Mouse (Mus musculus) embryonic facial prominence, embryonic 11.5 days (tissue): Measurements from ENCODE around the gene Sirpa. TPM values are rescaled to one million over a fixed set of nuclear protein-coding genes. Genes with fewer than 3 reads are reported as not detected.

Experiments used
- ATAC-seq: fragments of 200-750 bp; cut with Nextera tagmentation; replicated peaks from 2 replicates; pipeline ENCODE4 v1.8.0; 2017; ENCODE audit warnings: low read depth; ENCODE audit not compliant: insufficient number of reproducible peaks, low FRiP score, low TSS enrichment
- DNase-seq: peaks from one replicate; pipeline ENCODE4 v3.0.0-alpha.2; 2015; ENCODE audit warnings: low spot score
- H3K27ac ChIP-seq: fragments of 300-500 bp; sonication (generic); replicated peaks from 2 replicates; pipeline ENCODE4 v1.5.1; 2014; ENCODE audit warnings: mild to moderate bottlenecking, low read depth, low read length, control low read depth
- H3K27me3 ChIP-seq: fragments of 300-500 bp; sonication (generic); 2 replicates; pipeline ENCODE4 v1.6.1; 2014; ENCODE audit warnings: mild to moderate bottlenecking, low read length, moderate library complexity, mixed read lengths; ENCODE audit not compliant: control insufficient read depth, insufficient read depth
- H3K36me3 ChIP-seq: fragments of 300-500 bp; sonication (generic); replicated peaks from 2 replicates; pipeline ENCODE4 v1.6.1; 2014; ENCODE audit warnings: low read depth, mild to moderate bottlenecking, low read length, moderate library complexity, mixed read lengths; ENCODE audit not compliant: control insufficient read depth, insufficient read depth
- H3K4me1 ChIP-seq: fragments of 300-500 bp; sonication (generic); 2 replicates; pipeline ENCODE4 v1.6.1; 2014; ENCODE audit warnings: low read length, mixed read lengths; ENCODE audit not compliant: control insufficient read depth, insufficient read depth
- H3K4me2 ChIP-seq: fragments of 300-500 bp; sonication (generic); 2 replicates; pipeline ENCODE4 v1.6.1; 2014; ENCODE audit warnings: low read depth, mild to moderate bottlenecking, control low read depth, low read length, moderate library complexity
- H3K4me3 ChIP-seq: fragments of 300-500 bp; sonication (generic); 2 replicates; pipeline ENCODE4 v1.5.1; 2014; ENCODE audit warnings: low read depth, low read length, control low read depth
- H3K9ac ChIP-seq: fragments of 300-500 bp; sonication (generic); replicated peaks from 2 replicates; pipeline ENCODE4 v1.6.1; 2014; ENCODE audit warnings: mild to moderate bottlenecking, control low read depth, low read length
- H3K9me3 ChIP-seq: fragments of 300-500 bp; sonication (generic); replicated peaks from 2 replicates; pipeline ENCODE4 v1.6.1; 2016; ENCODE audit warnings: mild to moderate bottlenecking, low read length, inconsistent platforms, mixed read lengths; ENCODE audit not compliant: control insufficient read depth
- WGBS: fragments of 180-500 bp; shearing (Covaris S2); extraction: QIAGEN DNeasy Blood & Tissue Kit; methylation state at CpG from one replicate; pipeline ENCODE4 v1.1.7; 2014; 5-methylcytosine and 5-hydroxymethylcytosine counted together
- polyA plus RNA-seq: library from polyadenylated mRNA; unstranded; fragments of >200 nt; fragmentation: Nextera tagmentation; extraction: Ambion mirVana; gene quantifications from 2 replicates; pipeline ENCODE4 v1.2.1, GENCODE M21; 2014

The Sirpa gene
- polyA plus RNA-seq, 1 experiment from 2014 or later, result 21.2 TPM

DNA sequence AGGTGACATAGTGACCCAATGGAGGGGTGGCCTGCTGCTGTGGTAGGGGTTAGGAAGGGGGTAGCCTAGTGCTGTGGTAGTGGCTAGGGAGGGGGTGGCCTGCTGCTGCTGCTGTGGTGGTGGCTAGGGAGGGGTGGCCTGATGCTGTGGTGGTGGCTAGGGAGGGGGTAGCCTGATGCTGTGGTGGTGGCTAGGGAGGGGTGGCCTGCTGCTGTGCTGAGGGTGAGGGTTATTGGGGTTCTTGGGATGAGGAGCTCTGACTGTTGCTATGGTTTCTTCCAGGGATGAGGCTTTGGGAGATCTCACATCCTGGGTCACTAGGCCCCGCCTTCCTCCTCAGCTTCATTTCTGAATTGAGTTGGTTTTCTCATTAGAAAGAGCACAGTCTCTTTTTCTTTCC, 10.9 kb downstream of the Sirpa start:
- no peaks in the 10 kb centered on the region for H3K4me1 ChIP-seq
- no peaks in the 10 kb centered on the region for H3K36me3 ChIP-seq
- no peaks in the 10 kb centered on the region for H3K9me3 ChIP-seq
- H3K9ac ChIP-seq, result no peak overlapping the region
- DNase-seq (no peak), ATAC-seq (peak; percentile 90)
- no peaks in the 10 kb centered on the region for H3K27me3 ChIP-seq
- no peak overlapping the region for H3K27ac ChIP-seq
- H3K4me3 ChIP-seq, result no peak overlapping the region
- 92% methylated on average over 1 of the region's 1 CpGs for WGBS
- H3K4me2 ChIP-seq, result no peak overlapping the region

DNA sequence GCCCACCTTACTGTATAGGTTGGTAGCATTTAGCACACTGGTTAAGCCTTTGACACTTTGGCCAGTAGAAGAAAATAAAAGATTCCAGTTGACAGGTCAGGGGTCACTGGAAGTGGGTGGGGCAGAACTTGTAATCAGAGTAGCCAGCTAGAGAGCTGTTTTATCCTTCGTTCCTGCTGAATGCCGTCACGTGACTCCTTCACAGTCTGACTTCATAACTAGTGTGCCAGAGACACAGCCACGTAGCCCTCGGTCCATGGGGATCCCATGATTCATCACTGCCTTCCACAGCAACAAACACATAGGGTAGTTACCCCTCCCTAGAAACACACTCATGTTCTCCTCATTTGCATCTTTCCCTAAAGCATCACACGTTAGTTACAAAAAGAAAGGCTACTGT, 11.4 kb downstream of the Sirpa start:
- ATAC-seq (no peak), DNase-seq (peak; percentile 46)
- Histone ChIP-seq H3K27me3 (no peaks in the 10 kb centered on the region), H3K4me3 (no peak overlapping the region), H3K9ac (no peak overlapping the region), H3K4me1 (no peaks in the 10 kb centered on the region), H3K36me3 (no peaks in the 10 kb centered on the region), H3K9me3 (no peaks in the 10 kb centered on the region), H3K4me2 (no peak overlapping the region), H3K27ac (no peak overlapping the region)
- 21% methylated on average over 6 of the region's 6 CpGs for WGBS

DNA sequence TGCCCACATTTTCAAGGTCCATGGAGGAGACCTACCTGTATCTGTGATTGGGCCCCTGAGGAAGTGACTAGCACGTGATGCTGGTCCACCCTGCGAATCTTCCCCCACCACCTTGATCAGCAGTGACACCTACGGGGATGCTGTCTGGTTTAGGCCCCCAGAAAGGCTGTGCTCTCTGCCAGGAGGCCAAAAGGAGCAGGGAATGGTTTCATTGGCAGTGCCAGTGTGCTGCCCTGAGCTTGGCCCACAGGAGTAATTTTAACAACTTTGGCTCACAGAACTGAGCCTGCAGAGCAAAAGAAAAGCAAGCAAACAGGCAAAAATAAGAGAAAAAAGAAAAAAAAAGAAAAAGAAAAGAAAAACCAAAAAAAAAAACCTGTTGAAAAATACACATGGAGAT, 13.2 kb downstream of the Sirpa start:
- Histone ChIP-seq H3K27me3 (no peaks in the 10 kb centered on the region), H3K9me3 (no peaks in the 10 kb centered on the region), H3K36me3 (no peaks in the 10 kb centered on the region), H3K4me3 (no peak overlapping the region), H3K4me2 (no peak overlapping the region), H3K9ac (no peak overlapping the region), H3K4me1 (no peaks in the 10 kb centered on the region), H3K27ac (no peak overlapping the region)
- ATAC-seq (no peak), DNase-seq (no peak)
- 75% methylated on average over 3 of the region's 3 CpGs for WGBS

DNA sequence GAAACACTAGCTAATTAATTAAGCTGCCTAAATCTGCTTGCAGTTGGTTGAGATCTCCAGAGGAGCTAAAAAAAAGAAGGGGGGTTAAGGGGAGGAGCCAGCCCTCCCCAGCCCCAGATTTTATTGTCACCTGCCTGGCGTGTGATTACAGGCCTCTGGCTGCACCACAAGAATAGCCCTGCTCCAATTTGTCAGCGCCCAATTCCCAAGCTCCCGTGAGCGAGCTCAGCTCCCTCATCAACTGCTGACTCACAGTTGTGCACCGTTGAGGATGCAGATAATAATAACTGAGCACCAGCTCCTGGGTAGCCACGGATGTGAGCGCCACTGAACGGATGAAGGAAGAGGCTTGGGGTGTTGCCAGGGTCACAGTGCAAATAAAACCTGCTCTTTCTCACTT, 13.6 kb downstream of the Sirpa start:
- Histone ChIP-seq H3K9ac (no peak overlapping the region), H3K27me3 (no peaks in the 10 kb centered on the region), H3K9me3 (no peaks in the 10 kb centered on the region), H3K4me2 (no peak overlapping the region), H3K36me3 (no peaks in the 10 kb centered on the region), H3K27ac (no peak overlapping the region), H3K4me3 (no peak overlapping the region), H3K4me1 (no peaks in the 10 kb centered on the region)
- DNase-seq (no peak), ATAC-seq (no peak)
- 55% methylated on average over 8 of the region's 8 CpGs for WGBS

DNA sequence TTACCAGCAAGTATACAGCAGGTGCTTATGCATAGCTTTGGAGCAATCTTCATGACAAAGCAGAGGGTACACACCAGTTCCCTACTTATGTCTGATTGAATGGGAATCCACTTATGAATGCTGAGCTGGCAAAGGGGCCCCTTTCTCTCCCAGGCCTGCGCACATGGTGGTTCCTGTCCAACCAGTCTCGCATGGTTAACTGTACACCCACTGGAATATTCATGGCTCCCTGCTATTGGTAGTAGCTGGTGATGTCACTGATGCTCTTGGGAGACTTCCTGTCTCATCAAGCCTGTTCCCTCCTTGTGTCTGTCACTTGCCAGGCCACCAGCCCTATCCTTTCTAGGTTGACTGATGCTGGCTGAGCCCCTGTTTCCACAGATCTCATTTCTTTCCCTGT, 14.3 kb downstream of the Sirpa start:
- no peak overlapping the region for H3K9ac ChIP-seq
- H3K4me3 ChIP-seq, result no peak overlapping the region
- H3K36me3 ChIP-seq, result no peaks in the 10 kb centered on the region
- H3K4me2 ChIP-seq, result no peak overlapping the region
- H3K9me3 ChIP-seq, result no peaks in the 10 kb centered on the region
- H3K4me1 ChIP-seq, result no peaks in the 10 kb centered on the region
- 85% methylated on average over 2 of the region's 2 CpGs for WGBS
- no peak overlapping the region for H3K27ac ChIP-seq
- no peaks in the 10 kb centered on the region for H3K27me3 ChIP-seq
- ATAC-seq (no peak), DNase-seq (no peak)

DNA sequence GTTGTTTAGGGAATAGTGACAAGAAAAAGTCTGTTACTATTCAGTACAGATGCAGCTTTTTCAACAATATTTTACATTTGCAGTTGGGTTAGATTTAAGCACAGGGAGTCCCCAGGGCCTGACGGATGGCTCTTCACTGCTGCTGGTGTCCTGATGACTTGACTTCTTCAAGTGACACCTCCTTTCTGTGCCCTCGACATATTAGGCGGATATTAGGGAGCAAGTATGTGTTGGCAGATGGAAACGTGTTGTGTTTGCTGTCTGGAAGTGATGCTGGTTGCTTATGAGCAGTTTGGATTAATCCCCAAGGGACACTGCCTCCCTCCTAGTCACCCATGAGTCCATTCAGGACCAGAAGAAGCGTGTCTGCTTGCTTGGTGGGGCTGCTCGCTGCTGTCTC, 21.3 kb downstream of the Sirpa start:
- Histone ChIP-seq H3K27ac (no peak overlapping the region), H3K4me2 (no peak overlapping the region), H3K27me3 (no peaks in the 10 kb centered on the region), H3K4me3 (no peak overlapping the region), H3K4me1 (no peaks in the 10 kb centered on the region), H3K9me3 (no peaks in the 10 kb centered on the region), H3K36me3 (peaks cover 3% of the 10 kb centered on the region; the same call in 1 of the 2 replicates), H3K9ac (no peak overlapping the region)
- ATAC-seq, result no peak
- WGBS, result 86% methylated on average over 6 of the region's 6 CpGs
- no peak for DNase-seq

DNA sequence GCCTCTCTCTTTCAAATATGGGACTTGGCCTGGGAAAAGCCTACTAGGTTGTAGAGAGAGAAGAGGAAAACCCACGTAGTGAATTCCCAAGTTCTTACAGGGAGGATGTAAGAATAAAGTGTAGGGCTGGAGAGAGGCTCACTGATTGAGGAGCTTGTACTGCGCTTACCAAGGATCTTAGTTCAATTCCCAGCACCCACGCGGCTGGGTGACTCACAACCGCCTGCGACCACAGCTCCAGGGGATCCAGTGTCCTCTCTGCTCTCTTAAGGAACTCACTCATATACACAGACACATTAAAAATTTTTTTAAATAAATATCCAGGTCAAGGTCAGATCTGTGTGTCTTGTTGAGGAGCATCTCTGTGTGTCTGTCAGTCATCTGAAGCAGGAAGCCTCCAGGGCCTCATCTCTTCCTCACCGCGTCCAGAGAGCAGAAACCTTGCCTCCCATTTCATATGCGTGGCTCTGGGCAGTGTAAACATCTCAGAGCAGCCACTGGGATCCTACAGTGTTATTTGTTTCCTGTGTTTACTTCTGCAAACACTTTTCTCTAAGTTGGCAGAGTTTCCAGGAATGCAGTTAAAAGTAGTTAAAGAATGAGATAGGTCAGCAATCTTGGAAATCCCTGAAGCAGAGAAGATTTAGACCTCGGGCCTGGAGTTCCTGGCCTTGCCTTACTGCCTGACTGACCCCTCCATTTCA, 22.0 kb downstream of the Sirpa start:
- H3K9ac ChIP-seq, result no peak overlapping the region
- ATAC-seq, result no peak
- H3K36me3 ChIP-seq, result peaks cover 3% of the 10 kb centered on the region; the same call in 1 of the 2 replicates
- H3K4me2 ChIP-seq, result no peak overlapping the region
- no peaks in the 10 kb centered on the region for H3K9me3 ChIP-seq
- no peaks in the 10 kb centered on the region for H3K27me3 ChIP-seq
- H3K4me1 ChIP-seq, result no peaks in the 10 kb centered on the region
- no peak overlapping the region for H3K4me3 ChIP-seq
- 94% methylated on average over 10 of the region's 10 CpGs for WGBS
- H3K27ac ChIP-seq, result no peak overlapping the region
- no peak for DNase-seq

DNA sequence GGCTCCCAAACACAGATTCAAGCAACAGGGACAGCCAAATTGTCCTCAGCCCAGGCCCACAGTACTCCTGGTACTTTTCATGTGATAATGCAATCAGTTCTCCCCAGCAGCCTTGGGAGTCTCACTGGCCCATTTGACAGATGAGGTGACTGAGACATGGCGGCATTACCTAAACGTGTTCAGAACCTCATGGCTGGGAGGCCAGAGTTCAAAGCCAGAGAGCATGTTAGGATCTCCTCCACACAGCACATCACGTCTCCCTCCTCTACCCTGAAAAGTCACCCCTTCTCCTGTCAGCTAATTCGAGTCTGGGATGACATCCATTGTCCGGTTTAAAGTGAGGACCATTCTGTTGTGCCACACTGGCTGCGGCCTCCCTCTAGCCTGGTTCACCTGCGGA, 27.5 kb downstream of the Sirpa start:
- WGBS, result 84% methylated on average over 7 of the region's 7 CpGs
- Histone ChIP-seq H3K27me3 (no peaks in the 10 kb centered on the region), H3K4me1 (no peaks in the 10 kb centered on the region), H3K9me3 (no peaks in the 10 kb centered on the region), H3K36me3 (peaks cover 3% of the 10 kb centered on the region; the same call in 1 of the 2 replicates), H3K4me3 (no peak overlapping the region), H3K4me2 (no peak overlapping the region), H3K9ac (no peak overlapping the region), H3K27ac (no peak overlapping the region)
- ATAC-seq (no peak), DNase-seq (no peak)
